Mouse (Mus musculus) limb, embryonic 12.5 days (tissue): ENCODE measurements at regions not wholly inside any gene's neighbourhood (a gene's known extent, or its start where the extent isn't known, plus 50 kb on each side); places are given as distances from the start of the nearest gene placed in this dataset.

Source experiments
- ATAC-seq: fragments of 200-750 bp; cut with Nextera tagmentation; 2 replicates; pipeline ENCODE4 v1.8.0; 2017; ENCODE audit warnings: low read depth, moderate TSS enrichment; ENCODE audit not compliant: insufficient number of reproducible peaks, insufficient read depth, low FRiP score, low TSS enrichment
- H3K27ac ChIP-seq: fragments of 300-500 bp; sonication (generic); 2 replicates; pipeline ENCODE4 v1.5.1; 2016; ENCODE audit warnings: mild to moderate bottlenecking, moderate library complexity
- H3K27me3 ChIP-seq: fragments of 300-500 bp; sonication (generic); 2 replicates; pipeline ENCODE4 v1.6.1; 2016; ENCODE audit warnings: mild to moderate bottlenecking, moderate library complexity
- H3K36me3 ChIP-seq: fragments of 300-500 bp; sonication (generic); 2 replicates; pipeline ENCODE4 v1.6.1; 2016; ENCODE audit warnings: mild to moderate bottlenecking, moderate library complexity
- H3K4me1 ChIP-seq: fragments of 300-500 bp; sonication (generic); replicated peaks from 2 replicates; pipeline ENCODE4 v1.6.1; 2016
- H3K4me2 ChIP-seq: fragments of 300-500 bp; sonication (generic); 2 replicates; pipeline ENCODE4 v1.6.1; 2016; ENCODE audit warnings: mild to moderate bottlenecking, moderate library complexity
- H3K4me3 ChIP-seq: fragments of 300-500 bp; sonication (generic); replicated peaks from 2 replicates; pipeline ENCODE4 v1.5.1; 2016; ENCODE audit warnings: mild to moderate bottlenecking
- H3K9ac ChIP-seq: fragments of 300-500 bp; sonication (generic); replicated peaks from 2 replicates; pipeline ENCODE4 v1.6.1; 2016; ENCODE audit warnings: mild to moderate bottlenecking, moderate library complexity
- H3K9me3 ChIP-seq: fragments of 300-500 bp; sonication (generic); 2 replicates; pipeline ENCODE4 v1.6.1; 2016; ENCODE audit warnings: mild to moderate bottlenecking, moderate library complexity
- WGBS: fragments of 180-500 bp; shearing (Covaris S2); methylation state at CpG from one replicate; pipeline ENCODE4 v1.1.7; 2016; 5-methylcytosine and 5-hydroxymethylcytosine counted together

GRCm38 (mm10) chr9:43489205-43489604 lies 178.6 kb downstream of the Trim29 start:
- no peaks in the 10 kb centered on the region for H3K36me3 ChIP-seq
- H3K4me2 ChIP-seq: no peak overlapping the region
- 0 out of 2 replicates have a peak, but pooled peaks cover 3% of the 10 kb centered on the region for H3K27me3 ChIP-seq
- H3K4me3 ChIP-seq: no peak overlapping the region
- no peaks in the 10 kb centered on the region for H3K9me3 ChIP-seq
- WGBS: 70% methylated on average over 8 of the region's 8 CpGs
- H3K27ac ChIP-seq: no peak overlapping the region
- ATAC-seq: no peak
- no peak overlapping the region for H3K9ac ChIP-seq
- H3K4me1 ChIP-seq: peaks cover 8% of the 10 kb centered on the region

- H3K9me3 ChIP-seq: no peaks in the 10 kb centered on the region
These were observed 180.5 kb downstream of the Trim29 start for GRCm38 (mm10) chr9:43491024-43491751.

GRCm38 (mm10) chr9:43492236-43493000 lies 181.8 kb downstream of the Trim29 start:
- ATAC-seq: no peak
- Histone ChIP-seq H3K27me3 (0 out of 2 replicates have a peak, but pooled peaks cover 2% of the 10 kb centered on the region), H3K4me3 (no peak overlapping the region), H3K27ac (no peak overlapping the region), H3K36me3 (no peaks in the 10 kb centered on the region), H3K9ac (no peak overlapping the region), H3K9me3 (no peaks in the 10 kb centered on the region), H3K4me2 (no peak overlapping the region), H3K4me1 (peaks cover 8% of the 10 kb centered on the region)
- 24% methylated on average over 7 of the region's 7 CpGs for WGBS

More at GRCm38 (mm10) chr9:43491024-43491751, 180.5 kb downstream of the Trim29 start:
- no peak overlapping the region for H3K27ac ChIP-seq
- H3K27me3 ChIP-seq: 0 out of 2 replicates have a peak, but pooled peaks cover 3% of the 10 kb centered on the region
- no peak overlapping the region for H3K4me3 ChIP-seq
- WGBS: 68% methylated on average over 12 of the region's 12 CpGs
- H3K4me2 ChIP-seq: no peak overlapping the region
- no peaks in the 10 kb centered on the region for H3K36me3 ChIP-seq
- no peak overlapping the region for H3K9ac ChIP-seq
- H3K4me1 ChIP-seq: peaks cover 8% of the 10 kb centered on the region
- no peak for ATAC-seq

GRCm38 (mm10) chr9:43498596-43498995 lies 187.9 kb downstream of the Trim29 start:
- Histone ChIP-seq H3K9ac (no peak overlapping the region), H3K27ac (no peak overlapping the region), H3K9me3 (no peaks in the 10 kb centered on the region), H3K4me3 (no peak overlapping the region), H3K27me3 (no peaks in the 10 kb centered on the region), H3K36me3 (no peaks in the 10 kb centered on the region), H3K4me2 (no peak overlapping the region), H3K4me1 (no peaks in the 10 kb centered on the region)
- WGBS: 62% methylated on average over 14 of the region's 14 CpGs
- ATAC-seq: no peak

- Histone ChIP-seq H3K9ac (no peak overlapping the region), H3K27ac (no peak overlapping the region), H3K4me3 (no peak overlapping the region), H3K36me3 (no peaks in the 10 kb centered on the region), H3K4me1 (peaks cover 22% of the 10 kb centered on the region), H3K9me3 (no peaks in the 10 kb centered on the region), H3K4me2 (no peak overlapping the region), H3K27me3 (no peaks in the 10 kb centered on the region)
- WGBS: 49% methylated on average over 14 of the region's 14 CpGs
- no peak for ATAC-seq
These were observed 193.8 kb downstream of the Trim29 start for GRCm38 (mm10) chr9:43504270-43504932.

- no peaks in the 10 kb centered on the region for H3K36me3 ChIP-seq
- H3K9ac ChIP-seq: no peak overlapping the region
- no peaks in the 10 kb centered on the region for H3K9me3 ChIP-seq
- H3K4me2 ChIP-seq: peak overlapping the region; percentile 28; the same call in 1 of the 2 replicates
- 9% methylated on average over 4 of the region's 4 CpGs for WGBS
- H3K4me1 ChIP-seq: peaks cover 22% of the 10 kb centered on the region
- no peak overlapping the region for H3K27ac ChIP-seq
- no peak overlapping the region for H3K4me3 ChIP-seq
- ATAC-seq: no peak; the same call in 1 of the 2 replicates
- H3K27me3 ChIP-seq: no peaks in the 10 kb centered on the region
These were observed 195.2 kb downstream of the Trim29 start for GRCm38 (mm10) chr9:43505856-43506255.

GRCm38 (mm10) chr9:43506276-43506675 lies 195.6 kb downstream of the Trim29 start:
- H3K4me1 ChIP-seq: peaks cover 22% of the 10 kb centered on the region

GRCm38 (mm10) chr9:43512806-43513205 lies 202.2 kb downstream of the Trim29 start:
- 76% methylated on average over 6 of the region's 6 CpGs for WGBS
- no peak overlapping the region for H3K9ac ChIP-seq
- H3K9me3 ChIP-seq: 0 out of 2 replicates have a peak, but pooled peaks cover 3% of the 10 kb centered on the region
- no peaks in the 10 kb centered on the region for H3K36me3 ChIP-seq
- no peak overlapping the region for H3K4me3 ChIP-seq
- no peak for ATAC-seq
- no peaks in the 10 kb centered on the region for H3K4me1 ChIP-seq
- H3K27ac ChIP-seq: no peak overlapping the region
- H3K27me3 ChIP-seq: no peaks in the 10 kb centered on the region
- H3K4me2 ChIP-seq: no peak overlapping the region

More at GRCm38 (mm10) chr9:43506276-43506675, 195.6 kb downstream of the Trim29 start:
- WGBS: 19% methylated on average over 6 of the region's 6 CpGs
- H3K36me3 ChIP-seq: no peaks in the 10 kb centered on the region
- no peak overlapping the region for H3K9ac ChIP-seq
- no peak overlapping the region for H3K4me3 ChIP-seq
- no peak overlapping the region for H3K27ac ChIP-seq
- no peaks in the 10 kb centered on the region for H3K9me3 ChIP-seq
- ATAC-seq: no peak
- no peaks in the 10 kb centered on the region for H3K27me3 ChIP-seq
- H3K4me2 ChIP-seq: peak overlapping the region; percentile 28; the same call in 1 of the 2 replicates

- 85% methylated on average over 16 of the region's 16 CpGs for WGBS
- ATAC-seq: no peak
- Histone ChIP-seq H3K4me3 (no peak overlapping the region), H3K4me2 (no peak overlapping the region), H3K4me1 (no peaks in the 10 kb centered on the region), H3K27ac (no peak overlapping the region), H3K36me3 (no peaks in the 10 kb centered on the region), H3K9me3 (0 out of 2 replicates have a peak, but pooled peaks cover 3% of the 10 kb centered on the region), H3K9ac (no peak overlapping the region), H3K27me3 (no peaks in the 10 kb centered on the region)
These were observed 204.2 kb downstream of the Trim29 start for GRCm38 (mm10) chr9:43514731-43515458.

- Histone ChIP-seq H3K4me3 (no peak overlapping the region), H3K27ac (no peak overlapping the region), H3K36me3 (no peaks in the 10 kb centered on the region), H3K4me2 (no peak overlapping the region), H3K27me3 (no peaks in the 10 kb centered on the region), H3K4me1 (0 out of 2 replicates have a peak, but pooled peaks cover 3% of the 10 kb centered on the region), H3K9ac (no peak overlapping the region), H3K9me3 (no peaks in the 10 kb centered on the region)
- 89% methylated on average over 3 of the region's 3 CpGs for WGBS
- ATAC-seq: no peak
These were observed 210.3 kb downstream of the Trim29 start for GRCm38 (mm10) chr9:43520931-43521330.
